Mouse (Mus musculus) liver, embryonic 14.5 days (tissue): ENCODE measurements around the gene Copz2.

ENCODE experiments used
- CTCF ChIP-seq: IDR thresholded peaks from 2 replicates; pipeline ENCODE4 v1.5.1; 2016; ENCODE audit warnings: antibody characterized with exemption, low read depth, control low read depth
- EP300 ChIP-seq: IDR thresholded peaks from 2 replicates; pipeline ENCODE4 v1.6.1; 2016; ENCODE audit warnings: antibody characterized with exemption, low read depth

- TF ChIP-seq CTCF (no peak), EP300 (no peak)
Observed at GRCm38 (mm10) chr11:96863206-96863995, 13.7 kb downstream of the Copz2 start.
